Mouse (Mus musculus) induced T-regulatory cell, adult 2 months (primary cell): ENCODE results near the gene Cdc5l.
"Not testable (repeated sequence)": the region's sequence is repeated elsewhere in the genome, so short reads cannot be mapped to it uniquely, and the experiment has no call there.

Experiments used
- DNase-seq: peaks from one replicate; pipeline ENCODE4 v3.0.0-alpha.2; 2012; ENCODE audit warnings: low read depth

The Cdc5l gene

DNA sequence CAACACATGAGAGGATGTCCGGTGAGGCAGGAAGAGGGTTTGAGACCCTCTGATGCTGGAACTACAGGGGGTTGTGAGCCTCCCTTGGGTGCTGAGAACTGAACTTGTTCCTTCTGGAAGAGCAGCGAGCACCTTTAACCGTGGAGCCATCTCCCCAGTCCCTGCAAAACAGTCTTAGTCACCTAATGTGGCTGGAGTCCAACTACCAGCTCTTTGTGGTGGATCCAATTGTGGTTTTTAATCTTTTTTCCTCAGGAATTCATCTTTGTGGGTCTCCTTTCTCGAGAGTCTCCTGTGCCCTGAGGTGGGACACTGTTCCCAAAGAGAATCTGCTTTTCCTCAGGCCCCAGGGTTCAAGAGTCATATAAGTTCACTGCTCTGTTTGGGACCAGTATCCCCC, 12.4 kb upstream of the Cdc5l start:
- no peak for DNase-seq

DNA sequence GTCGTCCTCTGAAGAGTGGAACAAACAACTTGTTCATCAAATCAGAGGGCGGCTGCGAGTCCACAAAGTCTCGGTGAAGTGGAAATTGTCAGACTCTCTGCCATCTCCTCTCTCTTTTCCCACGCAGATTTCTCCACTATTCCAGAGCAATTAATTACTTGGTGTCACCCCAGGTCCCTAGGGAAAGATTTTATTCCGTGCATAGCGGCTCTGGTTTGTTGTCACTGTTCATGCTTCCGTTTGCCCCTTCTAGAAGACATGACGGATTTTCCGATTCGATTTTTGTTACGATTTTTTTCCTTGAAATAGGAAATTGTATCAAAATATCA, 689 bp upstream of the Cdc5l start:
- DNase-seq, result no peak

- DNase-seq, result no peak
Observed at GRCm38 (mm10) chr17:45432706-45433398, 685 bp downstream of the Cdc5l start.

GRCm38 (mm10) chr17:45432007-45432406, 1.5 kb downstream of the Cdc5l start:
- DNase-seq, result no peak

DNA sequence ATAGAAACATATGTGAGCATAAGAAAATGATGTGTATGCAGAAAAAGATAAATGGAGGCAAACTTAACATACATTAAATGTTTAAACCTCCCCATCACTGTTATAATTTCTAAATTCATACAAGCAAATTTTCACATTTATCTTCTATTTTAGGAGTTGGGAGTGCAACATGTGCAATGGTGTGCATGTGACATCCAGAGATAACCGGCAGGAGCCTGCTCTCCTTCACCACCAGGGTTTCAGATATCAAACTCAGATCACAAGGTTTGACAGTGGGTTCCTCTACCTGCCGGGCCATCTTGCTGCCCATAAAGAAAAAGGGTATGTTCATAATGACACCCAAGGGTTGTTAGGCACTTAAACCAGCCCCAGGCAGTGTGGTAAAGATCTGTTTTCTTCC, 16.1 kb downstream of the Cdc5l start:
- no peak for DNase-seq

- not testable (repeated sequence) for DNase-seq
Observed at GRCm38 (mm10) chr17:45411617-45412016, 21.9 kb downstream of the Cdc5l start.

GRCm38 (mm10) chr17:45408719-45409118, 24.8 kb downstream of the Cdc5l start:
- no peak for DNase-seq

- DNase-seq, result peak; percentile 29
Observed at GRCm38 (mm10) chr17:45406281-45406680, 27.3 kb downstream of the Cdc5l start.

- DNase-seq, result peak; percentile 84
Observed at GRCm38 (mm10) chr17:45403207-45403606, 30.3 kb downstream of the Cdc5l start.

DNA sequence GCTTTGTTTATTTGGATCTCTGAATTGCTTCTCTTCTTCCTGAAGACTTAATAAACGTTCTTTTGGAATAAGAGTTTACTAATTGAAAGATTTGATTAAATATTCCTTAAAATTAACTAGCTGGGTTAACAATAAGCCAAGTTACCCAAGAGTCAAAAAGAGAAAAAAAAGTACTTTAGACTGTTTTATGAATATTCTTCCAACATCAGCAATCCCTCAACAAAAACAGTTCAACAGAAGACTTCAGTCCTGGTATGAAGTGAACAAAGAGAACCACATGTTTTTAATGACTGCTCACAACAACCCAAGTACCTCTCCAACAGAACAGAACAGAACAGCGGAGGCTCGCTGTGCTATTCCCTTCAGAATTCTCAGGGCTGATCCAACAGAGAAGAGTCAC, 30.9 kb downstream of the Cdc5l start:
- DNase-seq, result no peak

DNA sequence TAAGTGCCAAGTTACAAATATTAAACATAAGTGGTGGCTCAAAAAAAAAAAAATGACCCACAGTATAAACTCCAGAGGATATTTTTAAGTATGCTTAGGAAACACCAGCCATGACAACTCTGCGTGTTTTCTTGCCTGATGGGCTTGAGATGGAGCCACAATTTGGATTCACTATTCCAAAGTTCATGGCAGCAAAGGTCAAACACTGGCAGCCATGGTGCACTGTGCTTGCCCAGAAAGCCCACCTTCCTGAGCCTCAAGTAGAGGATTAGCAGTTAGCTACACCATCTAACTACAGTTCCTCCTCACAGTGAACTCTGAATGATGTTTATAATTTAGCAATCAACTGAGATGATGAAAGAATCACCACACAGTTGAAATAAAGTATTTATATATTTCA, 31.4 kb downstream of the Cdc5l start:
- no peak for DNase-seq

DNA sequence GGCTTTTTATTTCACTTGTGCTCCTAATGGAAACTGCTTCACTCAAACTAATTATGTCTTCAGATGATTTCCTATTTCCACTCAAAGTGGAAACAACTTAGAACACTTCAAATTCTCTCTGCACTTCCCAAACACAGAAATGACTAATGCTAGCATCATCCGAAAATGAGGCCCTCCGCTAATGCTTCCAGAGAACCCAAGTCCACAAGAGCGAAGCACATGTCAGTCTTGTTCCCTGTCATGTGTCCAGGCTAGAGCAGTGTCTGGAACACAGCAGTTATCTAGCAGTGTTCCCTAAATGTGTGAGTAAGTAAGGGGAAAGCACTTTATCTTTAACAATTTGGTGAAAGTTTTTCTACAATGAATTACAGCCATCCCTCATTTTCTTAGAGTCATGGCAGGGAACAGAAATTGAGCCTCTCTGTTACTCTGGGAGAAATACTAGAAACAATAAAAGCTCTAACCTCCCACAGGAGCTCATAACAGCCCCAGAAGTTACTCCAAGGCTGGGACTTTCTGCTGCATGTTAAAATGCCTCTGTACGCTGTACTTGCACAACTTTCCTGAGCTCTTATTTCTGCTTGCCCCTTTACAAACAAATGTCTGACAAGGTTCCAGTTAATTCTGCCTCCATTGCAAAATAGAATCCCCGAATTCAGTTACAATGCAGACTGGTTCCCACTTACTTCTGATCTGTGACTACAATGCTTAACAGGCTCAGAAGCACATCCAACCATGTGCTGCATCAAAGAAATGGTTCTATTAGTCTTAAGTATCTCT, 32.2 kb downstream of the Cdc5l start:
- DNase-seq, result no peak

- DNase-seq, result no peak
Observed at GRCm38 (mm10) chr17:45398021-45398420, 35.5 kb downstream of the Cdc5l start.

DNA sequence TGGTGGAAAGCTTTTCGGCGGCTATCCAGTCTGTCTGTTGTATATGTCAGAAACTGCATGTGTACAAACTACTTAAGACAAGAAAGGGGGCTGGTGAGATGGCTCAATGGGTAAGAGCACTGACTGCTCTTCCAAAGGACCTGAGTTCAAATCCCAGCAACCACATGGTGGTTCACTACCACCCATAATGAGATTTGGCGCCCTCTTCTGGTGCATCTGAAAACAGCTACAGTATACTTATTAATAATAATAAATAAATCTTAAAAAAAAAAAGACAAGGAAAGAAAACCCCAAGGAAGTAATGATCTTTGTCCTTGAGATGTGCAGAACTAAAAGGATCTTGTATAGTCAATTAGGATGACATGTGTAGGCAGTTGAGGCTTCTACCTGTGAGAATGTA, 36.0 kb downstream of the Cdc5l start:
- DNase-seq, result peak; percentile 58

- DNase-seq, result no peak
Observed at GRCm38 (mm10) chr17:45394612-45395011, 38.9 kb downstream of the Cdc5l start.

GRCm38 (mm10) chr17:45393765-45394164, 39.8 kb downstream of the Cdc5l start:
- no peak for DNase-seq

- no peak for DNase-seq
Observed at GRCm38 (mm10) chr17:45389896-45390295, 43.6 kb downstream of the Cdc5l start.

DNA sequence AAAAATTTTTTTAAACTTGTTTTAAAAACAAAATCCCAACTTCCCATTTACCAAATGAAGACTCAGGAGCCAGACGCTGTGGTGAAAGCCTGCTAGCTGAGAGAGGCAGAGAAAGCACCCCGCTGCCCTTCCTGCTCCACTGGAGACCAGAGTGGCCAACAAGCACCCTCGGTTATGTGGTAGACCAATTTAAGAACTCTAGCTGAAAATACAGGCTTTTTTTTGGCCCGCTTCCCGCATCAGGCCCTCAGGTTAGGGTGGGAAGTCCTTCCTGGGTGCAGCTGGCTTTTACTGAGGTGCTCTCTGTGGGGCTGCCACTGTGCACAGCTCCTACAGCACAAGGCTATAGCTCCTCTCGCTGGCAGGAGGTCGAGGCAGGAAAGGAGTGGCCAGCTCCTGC, 46.6 kb downstream of the Cdc5l start:
- no peak for DNase-seq

DNA sequence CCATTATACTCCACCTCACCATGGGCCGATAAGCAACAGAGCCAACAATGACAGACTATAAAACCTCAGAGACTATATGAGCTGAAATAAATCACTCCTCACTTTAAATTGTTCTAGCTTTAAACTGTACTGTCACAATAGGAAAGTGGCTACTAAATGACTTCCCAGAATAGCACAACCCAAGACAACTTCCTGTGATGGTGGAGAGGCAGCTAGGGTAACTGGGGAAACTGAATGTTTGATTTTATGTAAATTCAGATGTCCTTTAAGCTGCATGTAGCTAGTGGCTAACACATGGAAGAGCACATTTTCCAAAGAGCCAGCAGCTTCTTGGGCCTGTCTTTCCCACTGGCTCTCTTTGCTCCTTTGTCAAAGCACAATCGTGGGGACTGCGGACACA, 50.2 kb downstream of the Cdc5l start:
- no peak for DNase-seq

- no peak for DNase-seq
Observed at GRCm38 (mm10) chr17:45379271-45379784, 54.2 kb downstream of the Cdc5l start.

DNA sequence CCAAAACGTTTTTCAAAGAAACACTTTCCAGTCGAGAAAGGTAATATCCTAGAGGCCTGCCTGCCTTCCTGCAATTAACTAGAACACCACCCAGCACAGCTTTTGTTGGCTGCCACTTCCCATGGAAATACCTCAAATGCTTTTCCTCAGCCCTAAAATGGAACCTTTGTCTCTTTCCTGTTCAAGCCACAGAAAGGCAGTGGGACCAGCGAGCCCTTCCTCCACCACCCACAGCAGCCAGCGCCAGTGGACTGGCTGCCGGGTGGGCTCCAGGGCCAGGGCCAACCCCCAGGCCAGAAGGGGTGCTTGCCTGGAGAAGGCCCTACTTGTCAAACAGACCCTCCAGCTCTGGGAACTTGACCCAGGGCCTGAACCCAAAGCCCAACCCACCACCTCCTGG, 56.2 kb downstream of the Cdc5l start:
- DNase-seq, result no peak

DNA sequence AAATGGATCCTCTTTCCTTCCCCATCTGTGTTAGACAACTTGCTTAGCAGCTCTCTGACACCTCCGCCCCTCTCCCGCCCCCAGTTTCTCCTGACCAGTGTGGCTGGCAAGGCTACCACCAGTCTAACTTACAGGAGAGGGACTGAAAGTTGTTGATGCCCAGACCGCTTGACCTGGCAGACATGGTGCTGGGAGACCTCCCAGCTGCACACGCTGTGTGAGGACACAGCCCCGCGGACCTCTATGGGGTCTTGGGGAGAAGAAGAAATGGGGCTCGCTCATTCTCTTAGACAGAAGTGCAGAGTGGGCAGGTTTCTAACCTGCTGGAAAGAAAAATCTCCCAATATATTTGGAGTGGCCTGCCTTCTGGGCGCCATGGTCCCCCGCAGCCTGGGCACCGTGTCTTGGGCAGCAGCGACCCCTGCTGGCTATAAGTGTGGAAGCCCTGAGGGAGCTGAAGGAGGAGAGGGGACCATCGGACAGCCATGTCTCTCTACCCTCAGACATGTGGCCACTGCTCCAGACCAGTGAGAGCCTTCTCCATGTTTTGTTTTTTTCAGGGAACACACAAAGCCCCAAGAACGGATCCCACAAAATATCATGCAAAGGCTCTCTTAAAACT, 59.4 kb downstream of the Cdc5l start:
- DNase-seq, result peak; percentile 72

- DNase-seq, result no peak
Observed at GRCm38 (mm10) chr17:45371042-45371441, 62.5 kb downstream of the Cdc5l start.
